Mouse (Mus musculus): ENCODE results near the gene Pik3r2.

Pik3r2 gene

DNA sequence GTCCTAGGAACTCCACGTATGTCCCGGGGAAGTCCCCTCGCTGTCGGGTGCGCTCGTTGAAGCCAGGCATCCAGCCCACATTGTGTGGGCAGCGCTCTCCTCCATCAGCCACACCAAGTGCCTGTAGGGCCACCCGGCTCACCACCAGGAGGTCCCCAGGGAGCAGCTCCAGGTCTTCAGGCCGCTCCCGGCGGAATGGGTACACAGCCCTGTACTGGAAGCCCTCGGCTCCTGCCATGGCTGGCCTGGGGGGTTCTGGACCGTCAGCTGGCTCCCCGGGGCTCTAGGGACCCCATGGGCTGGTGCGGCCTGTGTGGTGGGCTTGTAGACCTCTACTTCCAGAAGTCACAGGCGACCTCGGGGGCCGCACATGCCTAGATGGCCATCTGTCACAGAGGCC lies 1.8 kb downstream of the Pik3r2 start:
- intact Hi-C loops (cut with DNase I) = no loop called here

DNA sequence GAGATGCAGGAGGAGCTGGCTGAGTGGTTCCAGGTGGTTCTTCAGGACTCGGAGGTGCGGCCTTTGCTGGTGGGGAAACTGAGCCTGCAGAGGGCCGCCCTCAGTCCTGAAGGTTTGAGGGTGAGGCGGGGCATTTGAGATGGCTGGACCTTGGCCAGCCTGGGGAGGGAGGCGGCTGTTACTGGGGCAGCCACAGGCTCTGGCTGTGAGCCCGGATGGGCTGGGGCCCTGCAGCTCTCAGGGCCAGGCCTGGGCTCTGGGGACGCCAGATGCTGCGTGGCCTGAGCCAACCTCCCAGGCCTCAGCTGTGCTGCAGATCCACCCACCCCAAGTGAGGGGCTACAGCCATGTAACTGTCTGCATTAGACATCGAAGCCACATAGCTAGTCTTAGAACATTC lies 2.7 kb downstream of the Pik3r2 start:
- intact Hi-C loops (cut with DNase I) = no loop called here

DNA sequence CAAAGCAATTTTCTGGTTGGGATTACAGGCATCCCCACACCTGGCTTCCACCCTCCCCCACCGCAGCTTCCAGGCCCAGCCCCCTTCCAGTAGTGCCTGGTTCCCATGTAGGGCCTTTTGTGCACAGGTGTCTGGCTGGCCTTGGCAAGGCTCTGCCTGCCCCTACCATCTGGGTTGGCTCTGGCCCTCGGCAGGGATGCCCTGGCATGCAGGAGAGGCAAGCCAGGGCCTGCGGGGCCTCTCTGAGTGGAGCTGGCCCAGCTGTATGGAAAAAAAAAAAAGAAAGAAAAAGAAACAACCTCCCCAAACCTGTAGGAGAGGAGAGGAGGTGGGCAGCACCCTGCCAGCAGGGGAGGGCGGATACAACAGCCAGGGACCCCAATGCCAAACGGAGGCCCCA lies 3.1 kb downstream of the Pik3r2 start:
- intact Hi-C loops (cut with DNase I) = no loop called here

DNA sequence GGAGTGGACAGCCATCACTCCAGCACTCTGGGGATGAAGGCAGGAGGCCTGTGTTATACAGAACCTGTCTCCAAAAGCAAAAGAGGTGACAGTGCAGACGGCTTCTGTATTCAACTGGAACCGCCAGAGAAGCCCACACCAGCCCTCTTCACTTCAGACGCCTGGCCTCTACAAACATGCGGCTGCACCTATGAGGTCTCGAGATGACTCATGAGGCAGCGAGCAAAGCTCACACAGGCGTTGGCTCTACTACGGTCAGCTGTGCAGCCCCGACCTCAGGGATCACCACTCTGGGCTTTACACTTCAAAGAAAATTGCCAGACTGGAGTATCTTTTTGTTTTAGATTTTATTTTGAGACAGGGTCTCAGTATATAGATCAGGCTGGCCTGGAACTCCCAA lies 3.6 kb downstream of the Pik3r2 start:
- intact Hi-C loops (cut with DNase I) = no loop called here

GRCm38 (mm10) chr8:70772075-70772474 lies 4.4 kb downstream of the Pik3r2 start:
- intact Hi-C loops (cut with DNase I) = no loop called here

GRCm38 (mm10) chr8:70771217-70771616 lies 5.3 kb downstream of the Pik3r2 start:
- intact Hi-C loops (cut with DNase I) = no loop called here

GRCm38 (mm10) chr8:70770748-70771147 lies 5.8 kb downstream of the Pik3r2 start:
- intact Hi-C loops (cut with DNase I) = no loop called here

GRCm38 (mm10) chr8:70769858-70770257 lies 6.7 kb downstream of the Pik3r2 start:
- intact Hi-C loops (cut with DNase I) = no loop called here

DNA sequence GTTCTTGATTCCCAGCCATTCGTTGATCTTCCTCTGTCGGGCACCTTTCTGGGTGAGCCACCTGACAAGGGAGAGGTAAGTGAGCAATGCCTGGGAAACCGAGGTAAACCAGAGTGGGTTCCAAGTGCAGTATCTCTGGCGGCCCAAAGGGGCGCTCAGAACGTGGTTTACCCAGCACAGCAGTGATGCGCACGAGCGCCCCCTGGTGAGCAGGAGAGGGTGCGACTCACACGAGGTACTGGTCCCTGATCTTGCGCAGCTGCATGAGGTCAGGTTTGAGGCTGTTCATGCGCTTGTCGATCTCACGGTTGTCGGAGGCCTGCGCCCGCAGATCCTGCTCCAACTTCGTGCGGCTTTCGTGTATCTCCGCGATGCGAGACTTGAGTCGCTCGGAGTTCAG lies 7.2 kb downstream of the Pik3r2 start:
- intact Hi-C loops (cut with DNase I) = no loop called here

GRCm38 (mm10) chr8:70768956-70769355 lies 7.6 kb downstream of the Pik3r2 start:
- intact Hi-C loops (cut with DNase I) = no loop called here

DNA sequence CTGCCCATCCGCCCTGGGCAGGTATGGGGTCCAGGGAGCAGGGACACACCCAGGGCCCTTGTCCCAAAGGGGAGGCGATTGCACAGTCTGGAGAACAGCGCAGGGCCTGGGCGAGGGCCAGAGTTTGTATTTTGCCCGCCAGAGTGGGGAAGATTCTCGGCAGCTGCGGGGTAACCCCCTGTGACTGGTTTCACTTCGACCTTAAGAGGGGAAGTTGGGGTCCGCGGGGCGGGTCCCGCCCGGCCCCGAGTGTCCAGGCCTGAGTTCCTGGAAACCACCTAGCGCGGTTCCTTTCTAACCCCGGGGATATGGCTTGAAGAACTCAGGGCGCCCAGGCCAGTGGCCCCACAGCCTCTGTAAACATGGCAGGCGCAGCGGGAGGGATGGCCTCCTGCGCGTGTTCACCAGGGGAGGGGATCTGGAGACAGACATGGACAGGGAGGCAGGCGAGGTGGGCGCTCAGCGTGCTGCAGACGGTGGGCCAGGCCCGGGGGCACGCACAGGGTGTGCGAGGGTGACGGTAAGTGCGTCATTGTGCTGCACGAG lies 8.2 kb downstream of the Pik3r2 start:
- intact Hi-C loops (cut with DNase I) = no loop called here

- intact Hi-C loops (cut with DNase I) = no loop called here
Measured at GRCm38 (mm10) chr8:70767503-70767902, 9.0 kb downstream of the Pik3r2 start.

DNA sequence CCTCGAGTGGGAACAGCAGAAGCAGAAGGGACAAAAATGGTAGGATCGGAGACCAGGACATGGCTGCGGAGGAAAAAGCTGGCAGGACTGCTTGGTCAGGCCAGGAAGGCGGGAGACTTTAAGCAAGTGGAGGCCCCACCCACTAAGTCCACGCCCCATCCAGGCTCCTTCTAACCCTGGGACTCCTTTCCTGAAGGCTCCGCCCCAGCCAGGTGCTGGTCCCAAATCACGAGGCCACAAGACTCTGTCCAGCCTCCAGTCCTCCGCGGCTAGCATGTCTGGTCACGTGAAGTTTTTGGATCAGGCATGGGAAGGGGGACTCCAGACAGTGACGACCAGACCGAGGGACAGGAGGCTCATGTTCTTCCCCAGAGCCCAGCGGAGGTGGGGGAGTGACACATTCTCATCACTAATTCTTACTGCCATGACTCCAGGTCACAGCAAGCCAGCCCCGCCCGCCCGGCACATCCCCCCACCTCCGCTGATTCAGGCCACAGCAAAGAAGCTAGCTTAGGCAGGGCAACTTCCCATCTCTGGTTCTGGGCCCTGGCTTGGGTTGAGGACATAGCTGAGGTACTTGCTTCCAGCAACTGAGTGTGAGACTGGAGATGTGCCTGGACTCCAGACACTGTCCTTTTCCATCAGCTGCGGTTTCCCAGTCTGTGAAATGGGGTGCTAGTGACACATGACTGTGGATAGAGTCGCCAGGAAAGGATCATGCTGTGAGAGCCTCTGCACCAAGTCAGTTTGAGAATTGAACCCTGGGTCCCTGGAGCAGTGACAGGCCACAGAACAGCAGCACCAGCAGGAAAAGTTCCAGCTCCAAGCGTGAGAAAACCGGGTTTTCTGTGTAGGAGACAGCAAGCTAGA lies 9.7 kb downstream of the Pik3r2 start:
- intact Hi-C loops (cut with DNase I) = no loop called here

GRCm38 (mm10) chr8:70765838-70766570 lies 10.5 kb downstream of the Pik3r2 start:
- intact Hi-C loops (cut with DNase I) = no loop called here

- intact Hi-C loops (cut with DNase I) = no loop called here
Measured at GRCm38 (mm10) chr8:70765329-70765728, 11.2 kb downstream of the Pik3r2 start.

- intact Hi-C loops (cut with DNase I) = no loop called here
Measured at GRCm38 (mm10) chr8:70764676-70765075, 11.8 kb downstream of the Pik3r2 start.

DNA sequence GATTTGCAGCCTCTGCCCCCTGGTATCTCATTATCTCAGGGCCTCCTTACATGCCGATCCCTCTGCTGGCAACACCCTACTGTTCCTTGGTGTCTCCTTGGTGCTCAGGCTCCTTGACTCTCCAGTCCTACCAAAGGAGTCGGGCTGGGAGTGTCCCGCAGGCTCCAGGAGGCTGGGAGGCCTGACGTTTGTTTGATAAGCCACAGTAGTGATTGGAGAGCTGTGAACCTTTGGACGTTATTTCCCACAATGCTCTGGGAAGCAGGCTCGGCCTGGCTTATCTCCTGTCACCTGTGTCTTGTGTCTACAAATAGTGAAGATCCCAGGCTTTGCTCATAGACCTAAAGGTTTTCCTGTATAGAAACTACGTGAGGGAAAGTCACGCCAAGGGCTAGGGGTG lies 12.5 kb downstream of the Pik3r2 start:
- intact Hi-C loops (cut with DNase I) = no loop called here

DNA sequence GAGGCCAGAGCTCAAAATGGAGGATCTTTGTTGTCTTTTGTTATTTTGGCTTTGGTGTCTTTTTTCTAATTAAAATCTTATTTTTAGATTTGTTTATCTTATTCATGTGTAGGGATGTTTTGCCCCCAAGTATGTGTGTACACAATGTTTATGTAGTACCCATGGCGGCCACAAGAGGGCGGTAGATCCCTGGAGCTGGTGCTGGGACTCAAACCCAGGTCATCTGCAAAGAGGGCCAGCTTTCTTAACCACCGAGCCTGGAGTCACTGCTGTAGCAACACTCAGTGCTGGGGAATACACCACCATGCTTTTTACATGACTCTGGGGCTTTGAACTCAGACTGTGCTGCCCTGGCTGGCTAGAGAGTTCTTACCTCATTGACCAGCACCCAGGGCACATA lies 13.2 kb downstream of the Pik3r2 start:
- intact Hi-C loops (cut with DNase I) = no loop called here

DNA sequence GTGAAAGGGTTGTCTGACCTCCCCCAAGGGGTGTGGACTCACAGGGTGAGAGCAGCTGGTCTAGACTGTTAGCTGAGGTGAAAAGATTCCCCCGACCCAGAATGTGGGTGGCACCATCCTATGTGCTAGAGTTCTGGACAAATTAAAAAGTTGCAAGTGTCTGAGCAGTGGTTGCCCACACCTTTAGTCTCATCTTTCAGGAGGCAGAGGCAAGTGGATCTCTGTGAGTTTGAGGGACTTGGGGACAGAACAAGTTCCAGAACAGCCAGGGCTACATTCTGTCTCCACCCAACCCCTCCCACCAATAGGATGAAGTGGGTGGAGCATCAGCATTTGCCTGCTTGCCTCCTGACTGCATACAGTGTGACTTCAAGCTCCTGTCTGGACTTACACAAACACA lies 14.4 kb downstream of the Pik3r2 start:
- intact Hi-C loops (cut with DNase I) = no loop called here

GRCm38 (mm10) chr8:70760775-70761406 lies 15.6 kb downstream of the Pik3r2 start, which contains the start of gene Mpv17l2:
TSS of gene Mpv17l2 (minus strand) at chr8:70760946.
- intact Hi-C loops (cut with DNase I) = no loop called here

- intact Hi-C loops (cut with DNase I) = no loop called here
Measured at GRCm38 (mm10) chr8:70760350-70760749, 16.2 kb downstream of the Pik3r2 start.
